Mouse (Mus musculus): ENCODE results near the gene Olfr968. TPM values are rescaled to one million over a fixed set of nuclear protein-coding genes. Genes with fewer than 3 reads are reported as not detected.

The Olfr968 gene
- not detected in 2 replicates for polyA plus RNA-seq (2012; rRNA removed)

DNA sequence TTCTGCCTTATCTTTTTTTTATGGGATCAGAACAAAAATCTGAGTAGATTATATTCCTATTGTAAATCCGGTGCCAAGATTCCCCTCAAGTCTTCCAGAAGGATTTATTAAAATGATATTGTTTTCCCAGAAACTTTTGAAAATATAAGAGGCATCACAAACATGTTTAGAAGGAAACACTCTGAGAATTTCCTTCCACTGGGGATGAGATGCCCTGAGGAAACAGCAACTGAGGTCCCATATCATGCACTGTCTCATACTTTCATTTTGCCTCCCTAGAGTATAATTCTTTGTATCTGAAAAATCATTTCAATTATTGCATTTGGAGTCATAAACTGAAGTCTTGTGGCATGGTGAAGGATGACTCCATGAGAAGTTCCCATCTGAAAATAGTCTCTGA is at the start of gene Olfr968:
TSS of gene Olfr968 (minus strand) at position 101 of the 400 bp plus-strand sequence.
- H3K4me3 ChIP-seq (ENCODE audit: low read depth, low read length): no peak within 1 kb of the TSS
- H3K36me3 ChIP-seq (ENCODE audit: control insufficient read depth, insufficient read depth, low read length): no peaks in the 10 kb centered on the region
- no peaks in the 10 kb centered on the region for H3K27me3 ChIP-seq (ENCODE audit: control insufficient read depth, insufficient read depth, low read length)
- no peak within 1 kb of the TSS for H3K27ac ChIP-seq (ENCODE audit: insufficient read depth, low read depth, low read length)
- 69% methylated on average over 1 of the region's 1 CpGs for WGBS
- H3K4me1 ChIP-seq (ENCODE audit: control insufficient read depth, insufficient read depth, insufficient read length, low read length): no peaks in the 10 kb centered on the region
- TF ChIP-seq CTCF (IDR thresholded peaks at IDR 0.05; ENCODE audit: extremely low read depth, insufficient read length, insufficient replicate concordance, low read depth, low read length): no peak
- TF ChIP-seq POLR2A (IDR thresholded peaks at IDR 0.05; ENCODE audit: low read depth, low read length): no peak

DNA sequence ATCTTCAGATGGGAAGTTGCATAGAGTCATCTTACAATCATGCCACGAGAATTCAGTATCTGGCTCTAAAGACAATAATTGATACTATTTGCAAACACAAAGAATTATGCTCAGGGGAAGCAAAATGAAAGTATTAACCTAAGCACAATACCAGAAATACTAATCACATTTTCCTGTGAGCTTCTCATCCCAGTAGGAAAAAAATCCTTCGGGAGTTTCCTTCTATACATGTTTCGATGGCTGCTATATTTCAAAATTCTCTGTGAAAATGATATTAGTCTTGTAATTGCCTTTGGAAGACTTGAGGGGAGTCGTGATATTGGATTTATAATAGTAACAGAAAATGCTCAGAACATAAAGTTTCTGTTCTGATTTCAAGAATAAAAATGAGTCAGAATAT is 25.5 kb upstream of the Olfr968 start, which contains the start of gene Olfr970:
TSS of gene Olfr970 (plus strand) at position 301 of the 400 bp plus-strand sequence.
- Histone ChIP-seq H3K4me3 (ENCODE audit: low read depth, low read length) (no peak within 1 kb of the TSS), H3K27me3 (ENCODE audit: control insufficient read depth, insufficient read depth, low read length) (no peaks in the 10 kb centered on the region), H3K36me3 (ENCODE audit: control insufficient read depth, insufficient read depth, low read length) (no peaks in the 10 kb centered on the region), H3K27ac (ENCODE audit: insufficient read depth, low read depth, low read length) (no peak within 1 kb of the TSS), H3K4me1 (ENCODE audit: control insufficient read depth, insufficient read depth, insufficient read length, low read length) (no peaks in the 10 kb centered on the region)
- TF ChIP-seq CTCF (IDR thresholded peaks at IDR 0.05; ENCODE audit: extremely low read depth, insufficient read length, insufficient replicate concordance, low read depth, low read length) (no peak), POLR2A (IDR thresholded peaks at IDR 0.05; ENCODE audit: low read depth, low read length) (no peak)
- WGBS: 72% methylated on average over 4 of the region's 4 CpGs

DNA sequence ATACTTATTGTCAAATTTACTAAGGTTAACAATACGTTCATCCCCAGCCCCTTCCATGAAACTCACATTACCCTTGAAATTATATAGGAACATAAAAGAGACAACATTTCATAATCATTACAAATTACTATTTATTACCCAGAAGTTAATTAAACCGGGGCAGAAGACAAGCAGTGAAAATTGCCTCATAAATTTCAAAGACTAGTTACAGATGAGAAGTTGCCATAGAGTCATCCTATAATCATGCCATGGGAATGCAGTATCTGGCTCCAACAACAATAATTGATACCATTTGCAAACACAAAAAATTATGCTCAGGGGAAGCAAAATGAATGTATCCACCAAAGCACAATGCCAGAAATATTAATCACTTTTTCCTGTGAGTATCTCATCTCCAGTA is 7.5 kb upstream of the Olfr968 start, which contains the start of gene Olfr969:
TSS of gene Olfr969 (plus strand) at position 388 of the 400 bp plus-strand sequence.
- no peak for TF ChIP-seq CTCF (IDR thresholded peaks at IDR 0.05; ENCODE audit: extremely low read depth, insufficient read length, insufficient replicate concordance, low read depth, low read length)
- no peak for TF ChIP-seq POLR2A (IDR thresholded peaks at IDR 0.05; ENCODE audit: low read depth, low read length)
- Histone ChIP-seq H3K27me3 (ENCODE audit: control insufficient read depth, insufficient read depth, low read length) (no peaks in the 10 kb centered on the region), H3K36me3 (ENCODE audit: control insufficient read depth, insufficient read depth, low read length) (no peaks in the 10 kb centered on the region), H3K4me1 (ENCODE audit: control insufficient read depth, insufficient read depth, insufficient read length, low read length) (no peaks in the 10 kb centered on the region), H3K4me3 (ENCODE audit: low read depth, low read length) (no peak within 1 kb of the TSS), H3K27ac (ENCODE audit: insufficient read depth, low read depth, low read length) (no peak within 1 kb of the TSS)
- WGBS: 60% methylated on average over 2 of the region's 2 CpGs

DNA sequence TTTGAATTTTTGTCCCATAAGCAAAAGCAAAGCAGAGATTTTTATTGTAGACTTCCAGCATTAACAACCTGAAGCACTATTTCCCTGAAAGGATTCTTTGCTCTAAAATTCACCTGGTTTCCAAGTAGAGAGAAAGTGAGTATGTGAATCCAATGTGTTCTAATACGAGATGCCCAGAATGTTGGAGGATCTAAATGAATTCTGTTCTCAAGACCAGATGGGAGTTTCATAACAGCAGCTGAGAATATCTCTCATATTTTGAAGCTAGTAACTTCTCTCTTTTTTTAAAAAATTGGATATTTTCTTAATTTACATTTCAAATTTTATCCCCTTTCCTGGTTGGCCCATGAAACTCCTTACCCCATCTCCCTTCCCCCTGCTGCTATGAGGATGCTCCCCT is 36.6 kb downstream of the Olfr968 start:
- no peak for TF ChIP-seq POLR2A (IDR thresholded peaks at IDR 0.05; ENCODE audit: low read depth, low read length)
- TF ChIP-seq CTCF (IDR thresholded peaks at IDR 0.05; ENCODE audit: extremely low read depth, insufficient read length, insufficient replicate concordance, low read depth, low read length): no peak
- Histone ChIP-seq H3K4me3 (ENCODE audit: low read depth, low read length) (no peak overlapping the region), H3K36me3 (ENCODE audit: control insufficient read depth, insufficient read depth, low read length) (no peaks in the 10 kb centered on the region), H3K27me3 (ENCODE audit: control insufficient read depth, insufficient read depth, low read length) (no peaks in the 10 kb centered on the region), H3K4me1 (ENCODE audit: control insufficient read depth, insufficient read depth, insufficient read length, low read length) (no peaks in the 10 kb centered on the region), H3K27ac (ENCODE audit: insufficient read depth, low read depth, low read length) (no peak overlapping the region)
- WGBS: 76% methylated on average over 1 of the region's 1 CpGs

DNA sequence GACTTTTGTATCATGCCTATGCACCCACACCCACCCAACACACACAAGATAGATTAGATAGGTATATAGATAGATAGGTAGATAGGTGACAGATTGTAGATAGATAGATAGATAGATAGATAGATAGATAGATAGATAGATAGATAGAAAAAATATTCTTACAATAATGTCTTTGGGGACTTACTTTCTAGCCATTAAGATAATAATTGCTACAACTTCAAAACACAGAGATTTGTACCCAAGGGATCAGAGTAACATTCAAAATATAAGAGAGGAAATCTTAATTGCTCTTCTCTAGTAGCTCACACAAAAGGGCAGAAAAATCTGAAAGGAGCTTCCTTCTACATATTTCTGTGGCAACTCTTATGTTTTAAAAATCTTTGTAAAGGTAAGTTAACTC is 37.1 kb downstream of the Olfr968 start, which contains the start of gene Olfr967:
TSS of gene Olfr967 (plus strand) at position 301 of the 400 bp plus-strand sequence.
- Histone ChIP-seq H3K27ac (ENCODE audit: insufficient read depth, low read depth, low read length) (no peak within 1 kb of the TSS), H3K36me3 (ENCODE audit: control insufficient read depth, insufficient read depth, low read length) (no peaks in the 10 kb centered on the region), H3K4me1 (ENCODE audit: control insufficient read depth, insufficient read depth, insufficient read length, low read length) (no peaks in the 10 kb centered on the region), H3K27me3 (ENCODE audit: control insufficient read depth, insufficient read depth, low read length) (no peaks in the 10 kb centered on the region), H3K4me3 (ENCODE audit: low read depth, low read length) (no peak within 1 kb of the TSS)
- no peak for TF ChIP-seq CTCF (IDR thresholded peaks at IDR 0.05; ENCODE audit: extremely low read depth, insufficient read length, insufficient replicate concordance, low read depth, low read length)
- TF ChIP-seq POLR2A (IDR thresholded peaks at IDR 0.05; ENCODE audit: low read depth, low read length): no peak

DNA sequence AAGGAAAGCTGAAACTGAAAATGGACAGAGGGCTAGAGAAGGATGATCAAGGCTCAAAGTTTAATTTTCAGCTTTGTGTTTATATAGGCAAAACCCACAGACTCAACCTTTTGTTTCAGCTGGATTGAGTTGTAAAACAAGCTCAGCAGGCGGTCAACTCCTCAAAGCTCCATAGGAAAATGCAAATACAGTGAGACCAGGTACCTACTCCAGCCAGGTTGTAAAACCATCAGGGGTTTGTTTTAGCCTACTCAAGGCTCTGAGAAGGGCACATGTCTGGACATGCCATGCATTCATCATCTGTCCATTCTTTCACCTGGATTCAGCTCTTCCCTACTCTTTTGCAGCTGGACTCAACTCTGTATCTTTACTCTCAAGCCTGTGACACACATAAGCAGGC is 42.3 kb downstream of the Olfr968 start:
- 83% methylated on average over 1 of the region's 1 CpGs for WGBS
- TF ChIP-seq CTCF (IDR thresholded peaks at IDR 0.05; ENCODE audit: extremely low read depth, insufficient read length, insufficient replicate concordance, low read depth, low read length) (no peak), POLR2A (IDR thresholded peaks at IDR 0.05; ENCODE audit: low read depth, low read length) (no peak)
- no peaks in the 10 kb centered on the region for H3K4me1 ChIP-seq (ENCODE audit: control insufficient read depth, insufficient read depth, insufficient read length, low read length)
- no peaks in the 10 kb centered on the region for H3K36me3 ChIP-seq (ENCODE audit: control insufficient read depth, insufficient read depth, low read length)
- H3K27me3 ChIP-seq (ENCODE audit: control insufficient read depth, insufficient read depth, low read length): no peaks in the 10 kb centered on the region
- no peak overlapping the region for H3K27ac ChIP-seq (ENCODE audit: insufficient read depth, low read depth, low read length)
- no peak overlapping the region for H3K4me3 ChIP-seq (ENCODE audit: low read depth, low read length)

DNA sequence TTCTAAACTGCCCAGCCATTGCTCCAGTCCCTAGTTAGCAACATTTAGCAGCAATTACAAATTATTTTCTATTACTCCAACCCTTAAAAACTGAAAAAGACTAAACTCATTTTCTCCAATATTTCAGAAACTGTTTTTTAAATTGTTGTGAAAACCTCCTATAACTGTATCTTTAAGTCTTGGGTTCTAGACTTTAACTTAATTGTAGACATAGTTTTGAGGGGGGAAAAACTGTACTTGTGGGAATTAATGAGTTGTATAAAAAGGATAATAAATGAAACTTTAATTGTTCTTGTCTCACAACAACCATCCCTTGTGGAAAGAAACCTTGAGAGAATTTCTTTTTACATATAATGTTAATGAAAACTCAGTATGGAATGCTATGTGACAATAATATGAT is 52.4 kb downstream of the Olfr968 start, which contains the start of gene Olfr150:
TSS of gene Olfr150 (plus strand) at position 301 of the 400 bp plus-strand sequence.
- Histone ChIP-seq H3K27me3 (ENCODE audit: control insufficient read depth, insufficient read depth, low read length) (no peaks in the 10 kb centered on the region), H3K27ac (ENCODE audit: insufficient read depth, low read depth, low read length) (no peak within 1 kb of the TSS), H3K4me1 (ENCODE audit: control insufficient read depth, insufficient read depth, insufficient read length, low read length) (no peaks in the 10 kb centered on the region), H3K36me3 (ENCODE audit: control insufficient read depth, insufficient read depth, low read length) (no peaks in the 10 kb centered on the region), H3K4me3 (ENCODE audit: low read depth, low read length) (no peak within 1 kb of the TSS)
- no peak for TF ChIP-seq POLR2A (IDR thresholded peaks at IDR 0.05; ENCODE audit: low read depth, low read length)
- no peak for TF ChIP-seq CTCF (IDR thresholded peaks at IDR 0.05; ENCODE audit: extremely low read depth, insufficient read length, insufficient replicate concordance, low read depth, low read length)

Other genes starting within 250 kb of the Olfr968 start
- gene Olfr958, start 229.2 kb downstream of the Olfr968 start, polyA plus RNA-seq (2012; rRNA removed): not detected in 2 replicates
- not detected in 2 replicates for gene Olfr959, start 207.7 kb downstream of the Olfr968 start, polyA plus RNA-seq (2012; rRNA removed)
- 0.22 and 0.74 TPM in 2 replicates for gene AW551984, start 178.8 kb downstream of the Olfr968 start, polyA plus RNA-seq (2012; rRNA removed)
- not detected in 2 replicates for gene Olfr148, start 172.6 kb downstream of the Olfr968 start, polyA plus RNA-seq (2012; rRNA removed)
- gene Olfr960, start 161.9 kb downstream of the Olfr968 start, polyA plus RNA-seq (2012; rRNA removed): not detected in 2 replicates
- not detected in 2 replicates for gene Olfr961, start 138.2 kb downstream of the Olfr968 start, polyA plus RNA-seq (2012; rRNA removed)
- not detected in 2 replicates for gene Olfr963, start 116.0 kb downstream of the Olfr968 start, polyA plus RNA-seq (2012; rRNA removed)
- not detected in 2 replicates for gene Olfr149, start 76.1 kb downstream of the Olfr968 start, polyA plus RNA-seq (2012; rRNA removed)
- gene Olfr965, start 71.9 kb downstream of the Olfr968 start, polyA plus RNA-seq (2012; rRNA removed): not detected in 2 replicates
- gene Olfr150, start 52.3 kb downstream of the Olfr968 start, polyA plus RNA-seq (2012; rRNA removed): not detected in 2 replicates
- not detected in 2 replicates for gene Olfr967, start 37.0 kb downstream of the Olfr968 start, polyA plus RNA-seq (2012; rRNA removed)
- gene Olfr969, start 7.7 kb upstream of the Olfr968 start, polyA plus RNA-seq (2012; rRNA removed): not detected in 2 replicates
- gene Olfr970, start 25.6 kb upstream of the Olfr968 start, polyA plus RNA-seq (2012; rRNA removed): not detected in 2 replicates
- gene Olfr971, start 53.6 kb upstream of the Olfr968 start, polyA plus RNA-seq (2012; rRNA removed): not detected in 2 replicates
- not detected in 2 replicates for gene Olfr972, start 83.2 kb upstream of the Olfr968 start, polyA plus RNA-seq (2012; rRNA removed)
- not detected in 2 replicates for gene Olfr229, start 124.1 kb upstream of the Olfr968 start, polyA plus RNA-seq (2012; rRNA removed)
- not detected in 2 replicates for gene Olfr974, start 154.2 kb upstream of the Olfr968 start, polyA plus RNA-seq (2012; rRNA removed)
- 0.03 TPM in 1 of 2 replicates, not detected in the other for gene Olfr975, start 168.8 kb upstream of the Olfr968 start, polyA plus RNA-seq (2012; rRNA removed)
- not detected in 2 replicates for gene Olfr976, start 177.9 kb upstream of the Olfr968 start, polyA plus RNA-seq (2012; rRNA removed)
- gene Olfr978, start 208.9 kb upstream of the Olfr968 start, polyA plus RNA-seq (2012; rRNA removed): not detected in 2 replicates
- gene Olfr979, start 220.2 kb upstream of the Olfr968 start, polyA plus RNA-seq (2012; rRNA removed): not detected in 2 replicates
- gene Olfr980, start 226.3 kb upstream of the Olfr968 start, polyA plus RNA-seq (2012; rRNA removed): not detected in 2 replicates
- not detected in 2 replicates for gene Olfr981, start 238.2 kb upstream of the Olfr968 start, polyA plus RNA-seq (2012; rRNA removed)